Mouse (Mus musculus) liver, embryonic 15.5 days (tissue): ENCODE data around the gene Gm21885. TPM values are rescaled to one million over a fixed set of nuclear protein-coding genes. Genes with fewer than 3 reads are reported as not detected.

Source experiments
- ATAC-seq: fragments of 200-750 bp; cut with Nextera tagmentation; 2 replicates; pipeline ENCODE4 v1.8.0; 2017; ENCODE audit warnings: moderate number of reproducible peaks, mild to moderate bottlenecking, moderate library complexity; ENCODE audit not compliant: insufficient read depth
- H3K27ac ChIP-seq: fragments of 300-500 bp; sonication (generic); replicated peaks from 2 replicates; pipeline ENCODE4 v1.5.1; 2015; ENCODE audit warnings: mild to moderate bottlenecking, inconsistent platforms
- H3K27me3 ChIP-seq: fragments of 300-500 bp; sonication (generic); 2 replicates; pipeline ENCODE4 v1.6.1; 2015; ENCODE audit warnings: mild to moderate bottlenecking, inconsistent platforms
- H3K36me3 ChIP-seq: fragments of 300-500 bp; sonication (generic); replicated peaks from 2 replicates; pipeline ENCODE4 v1.6.1; 2015; ENCODE audit warnings: moderate library complexity, mild to moderate bottlenecking, inconsistent platforms
- H3K4me1 ChIP-seq: fragments of 300-500 bp; sonication (generic); replicated peaks from 2 replicates; pipeline ENCODE4 v1.6.1; 2015; ENCODE audit warnings: inconsistent platforms
- H3K4me2 ChIP-seq: fragments of 300-500 bp; sonication (generic); 2 replicates; pipeline ENCODE4 v1.6.1; 2015; ENCODE audit warnings: moderate library complexity, mild to moderate bottlenecking, inconsistent platforms
- H3K4me3 ChIP-seq: fragments of 300-500 bp; sonication (generic); replicated peaks from 2 replicates; pipeline ENCODE4 v1.5.1; 2015; ENCODE audit warnings: mild to moderate bottlenecking, inconsistent platforms
- H3K9ac ChIP-seq: fragments of 300-500 bp; sonication (generic); 2 replicates; pipeline ENCODE4 v1.6.1; 2015; ENCODE audit warnings: moderate library complexity, mild to moderate bottlenecking, inconsistent platforms
- H3K9me3 ChIP-seq: fragments of 300-500 bp; sonication (generic); replicated peaks from 2 replicates; pipeline ENCODE4 v1.6.1; 2016; ENCODE audit warnings: inconsistent platforms
- WGBS: fragments of 180-500 bp; shearing (Covaris S2); methylation state at CpG from one replicate; pipeline ENCODE4 v1.1.7; 2015; ENCODE audit warnings: mixed read lengths; ENCODE audit not compliant: insufficient replicate concordance; 5-methylcytosine and 5-hydroxymethylcytosine counted together
- polyA plus RNA-seq: library from polyadenylated mRNA; unstranded; fragments of >200 nt; fragmentation: Nextera tagmentation; extraction: Ambion mirVana; gene quantifications from 2 replicates; pipeline ENCODE4 v1.2.1, GENCODE M21; 2015

The Gm21885 gene
- polyA plus RNA-seq, 1 experiment from 2014 or later: not detected

DNA sequence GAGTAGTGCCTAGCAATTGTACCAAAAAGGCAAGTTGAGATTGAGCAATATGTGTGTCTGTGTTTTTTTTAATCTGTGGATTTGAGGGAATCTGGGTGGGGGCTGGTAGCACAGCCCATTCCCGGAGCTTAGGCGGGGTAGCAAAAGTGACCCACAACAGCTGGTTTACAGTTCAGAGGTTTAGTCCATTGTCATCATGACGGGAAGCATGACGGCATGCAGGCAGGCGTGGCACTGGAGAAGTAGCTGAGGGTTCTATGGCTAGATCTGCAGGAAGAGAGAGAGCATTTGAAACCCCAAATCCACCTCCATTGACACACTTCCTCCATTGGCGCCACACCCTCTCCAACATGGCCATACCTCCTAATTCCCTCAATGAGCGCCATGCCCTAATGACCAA lies 11.8 kb upstream of the Gm21885 start:
- Histone ChIP-seq H3K9me3 (no peaks in the 10 kb centered on the region), H3K36me3 (no peaks in the 10 kb centered on the region), H3K4me3 (no peak overlapping the region), H3K27me3 (no peaks in the 10 kb centered on the region), H3K9ac (no peak overlapping the region), H3K4me1 (peaks cover 57% of the 10 kb centered on the region), H3K27ac (no peak overlapping the region), H3K4me2 (no peak overlapping the region)
- 78% methylated on average over 7 of the region's 7 CpGs for WGBS
- no peak for ATAC-seq

DNA sequence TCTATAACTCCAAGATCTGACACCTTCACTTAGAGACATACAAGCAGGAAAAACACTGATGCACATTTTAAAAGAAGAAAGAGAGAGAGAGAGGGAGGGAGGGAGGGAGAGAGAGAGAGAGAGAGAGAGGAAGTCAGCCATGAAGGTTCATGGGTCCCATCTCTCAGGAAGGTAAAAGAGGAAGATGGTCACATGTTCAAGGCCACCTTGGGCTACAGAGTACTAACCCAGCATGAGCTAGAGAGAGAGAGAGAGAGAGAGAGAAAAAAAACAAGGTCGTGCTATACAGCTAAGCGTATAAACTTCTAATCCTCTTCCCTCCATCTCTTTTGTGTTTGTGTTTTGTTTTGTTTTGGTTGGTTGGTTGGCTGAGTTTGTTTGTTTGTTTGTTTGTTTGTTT lies 10.7 kb upstream of the Gm21885 start:
- no peaks in the 10 kb centered on the region for H3K9me3 ChIP-seq
- ATAC-seq: no peak
- H3K4me1 ChIP-seq: peaks cover 57% of the 10 kb centered on the region
- WGBS: 55% methylated on average over 2 of the region's 2 CpGs
- no peaks in the 10 kb centered on the region for H3K36me3 ChIP-seq
- no peaks in the 10 kb centered on the region for H3K27me3 ChIP-seq
- H3K4me2 ChIP-seq: no peak overlapping the region
- H3K9ac ChIP-seq: no peak overlapping the region
- no peak overlapping the region for H3K4me3 ChIP-seq
- no peak overlapping the region for H3K27ac ChIP-seq

DNA sequence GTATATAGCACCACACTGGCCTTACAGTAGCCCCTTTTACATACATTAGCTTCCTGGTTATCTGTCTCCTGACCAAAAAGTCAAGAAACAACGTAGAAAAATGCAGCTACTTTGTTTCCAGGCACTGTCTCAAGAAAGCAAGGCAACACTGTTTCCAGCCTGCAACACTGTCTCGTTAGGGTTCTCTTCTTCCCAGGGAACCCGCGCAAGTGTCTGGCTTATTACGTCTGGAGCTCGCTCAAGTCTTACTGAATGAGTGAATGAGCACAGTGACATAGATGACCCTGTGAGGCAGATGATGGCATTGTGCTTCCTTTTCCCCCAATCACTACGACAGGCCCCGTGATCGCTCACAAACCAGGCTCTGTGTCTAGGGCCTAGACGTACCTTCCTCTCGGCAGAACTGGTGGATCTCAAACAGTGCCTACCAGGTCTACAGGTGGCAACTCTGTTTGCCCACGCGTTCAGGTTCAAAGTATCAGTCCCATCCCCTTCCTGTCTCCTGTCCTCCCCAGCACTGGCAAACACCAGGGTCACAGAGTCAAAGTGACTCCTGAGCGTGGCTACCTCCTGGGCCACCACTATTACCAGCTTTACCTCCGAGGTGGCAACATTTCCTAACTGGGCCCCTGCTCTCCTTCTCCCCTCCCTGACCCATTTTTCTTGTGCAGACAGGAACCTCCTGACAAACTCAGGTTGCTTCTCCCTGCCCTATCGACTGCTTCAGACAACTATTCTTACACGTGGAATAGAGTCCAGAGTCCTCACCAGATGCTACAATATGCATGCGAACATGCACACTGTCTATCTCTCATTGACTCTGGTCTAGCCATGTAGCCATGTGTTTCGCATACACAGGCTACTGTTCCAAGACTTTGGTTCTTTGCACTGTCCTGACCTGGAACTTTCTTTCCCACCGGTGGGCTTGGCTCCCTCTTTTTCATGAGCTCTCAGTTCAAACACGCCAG lies 8.4 kb upstream of the Gm21885 start:
- no peaks in the 10 kb centered on the region for H3K27me3 ChIP-seq
- no peak overlapping the region for H3K9ac ChIP-seq
- 79% methylated on average over 21 of the region's 21 CpGs for WGBS
- no peak overlapping the region for H3K4me2 ChIP-seq
- peaks cover 50% of the 10 kb centered on the region for H3K4me1 ChIP-seq
- no peak overlapping the region for H3K4me3 ChIP-seq
- H3K36me3 ChIP-seq: no peaks in the 10 kb centered on the region
- no peak for ATAC-seq
- no peaks in the 10 kb centered on the region for H3K9me3 ChIP-seq
- H3K27ac ChIP-seq: peak overlapping the region; percentile 60

DNA sequence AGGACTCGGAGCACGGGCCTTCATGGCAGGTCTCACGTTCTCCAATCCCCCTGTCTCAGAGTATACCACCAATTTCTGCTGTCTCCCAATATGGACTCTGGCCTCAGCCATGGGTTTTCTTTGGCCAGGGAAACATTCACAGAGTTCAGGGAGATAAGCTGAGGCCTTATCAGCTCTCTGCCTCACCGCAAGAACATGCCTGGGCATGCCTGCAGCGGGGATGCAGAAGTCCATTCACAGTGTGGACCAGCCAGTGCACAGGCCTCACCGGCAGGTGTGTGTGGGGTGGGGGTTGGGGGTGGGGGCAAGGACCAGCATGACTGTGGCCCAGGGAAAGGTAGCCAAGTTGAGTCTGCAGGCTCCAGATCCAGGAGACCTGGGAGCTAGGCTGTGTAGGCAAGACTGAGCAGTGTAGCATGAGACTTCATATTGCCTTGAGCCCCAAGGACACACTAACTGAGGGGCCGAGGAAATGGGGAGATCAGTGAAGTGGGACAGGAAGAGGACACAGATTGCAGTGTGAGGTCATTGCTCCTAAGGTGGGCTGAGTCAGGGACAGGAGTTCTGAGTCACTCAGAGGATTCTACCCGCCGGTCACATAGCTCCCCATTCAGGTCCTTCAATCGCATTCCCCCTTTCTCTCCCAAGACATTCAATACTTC lies 7.3 kb upstream of the Gm21885 start:
- H3K27me3 ChIP-seq: no peaks in the 10 kb centered on the region

DNA sequence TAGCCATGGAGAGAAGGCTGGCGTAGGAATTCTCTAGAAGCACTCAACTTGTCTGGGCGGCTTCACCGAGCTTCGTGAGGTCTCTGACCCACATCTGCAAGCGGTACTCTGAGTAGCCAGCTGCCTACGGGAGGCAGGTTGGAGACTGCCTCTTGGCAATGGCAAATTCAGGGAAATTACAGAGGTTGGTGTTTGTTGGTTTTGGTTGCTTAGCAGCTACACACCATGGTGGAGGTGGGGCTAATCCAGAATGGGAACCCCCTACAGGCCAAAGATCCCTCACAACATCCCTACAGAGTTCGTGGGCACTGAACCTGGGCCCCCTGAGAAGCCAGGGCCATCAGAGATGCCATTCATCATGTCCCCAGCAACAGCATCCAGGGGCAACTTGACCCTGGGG lies 6.4 kb upstream of the Gm21885 start:
- Histone ChIP-seq H3K27ac (no peak overlapping the region), H3K36me3 (no peaks in the 10 kb centered on the region), H3K4me2 (no peak overlapping the region), H3K27me3 (no peaks in the 10 kb centered on the region), H3K9me3 (no peaks in the 10 kb centered on the region), H3K9ac (no peak overlapping the region), H3K4me1 (peaks cover 51% of the 10 kb centered on the region), H3K4me3 (no peak overlapping the region)
- WGBS: 76% methylated on average over 7 of the region's 7 CpGs
- ATAC-seq: no peak

More for the DNA sequence above, 7.3 kb upstream of the Gm21885 start:
- H3K4me3 ChIP-seq: 0 out of 2 replicates have a peak overlapping the region, but pooled peaks have one; percentile 11
- peaks cover 50% of the 10 kb centered on the region for H3K4me1 ChIP-seq
- H3K9me3 ChIP-seq: no peaks in the 10 kb centered on the region
- peak overlapping the region; percentile 60 for H3K27ac ChIP-seq
- 50% methylated on average over 10 of the region's 10 CpGs for WGBS
- peak overlapping the region; percentile 44 for H3K4me2 ChIP-seq
- H3K9ac ChIP-seq: peak overlapping the region; percentile 23; the same call in 1 of the 2 replicates
- H3K36me3 ChIP-seq: no peaks in the 10 kb centered on the region
- ATAC-seq: peak; percentile 78

DNA sequence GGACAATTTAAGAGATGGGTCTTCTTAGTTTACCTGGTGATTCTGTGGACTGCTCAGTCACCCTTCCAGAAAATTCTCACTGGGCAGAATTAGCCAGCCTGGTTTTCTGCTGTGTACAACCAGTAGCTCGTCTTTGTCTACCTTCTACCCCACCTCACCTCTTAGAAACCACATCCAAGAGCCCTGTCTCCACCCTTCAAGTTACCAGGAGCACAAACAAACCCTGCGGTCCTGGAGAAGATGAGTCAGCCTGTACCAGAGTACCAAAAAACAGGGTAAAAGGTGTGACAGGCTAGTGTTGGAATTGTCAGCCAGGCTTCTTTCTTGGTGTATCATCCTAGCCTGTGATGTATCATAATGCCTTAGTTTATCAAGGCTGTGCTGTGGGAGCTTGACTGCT lies 6.0 kb upstream of the Gm21885 start:
- Histone ChIP-seq H3K9me3 (no peaks in the 10 kb centered on the region), H3K27me3 (no peaks in the 10 kb centered on the region), H3K4me1 (peaks cover 53% of the 10 kb centered on the region), H3K36me3 (no peaks in the 10 kb centered on the region), H3K9ac (no peak overlapping the region), H3K4me2 (no peak overlapping the region), H3K27ac (no peak overlapping the region), H3K4me3 (no peak overlapping the region)
- 76% methylated on average over 2 of the region's 2 CpGs for WGBS
- no peak for ATAC-seq

DNA sequence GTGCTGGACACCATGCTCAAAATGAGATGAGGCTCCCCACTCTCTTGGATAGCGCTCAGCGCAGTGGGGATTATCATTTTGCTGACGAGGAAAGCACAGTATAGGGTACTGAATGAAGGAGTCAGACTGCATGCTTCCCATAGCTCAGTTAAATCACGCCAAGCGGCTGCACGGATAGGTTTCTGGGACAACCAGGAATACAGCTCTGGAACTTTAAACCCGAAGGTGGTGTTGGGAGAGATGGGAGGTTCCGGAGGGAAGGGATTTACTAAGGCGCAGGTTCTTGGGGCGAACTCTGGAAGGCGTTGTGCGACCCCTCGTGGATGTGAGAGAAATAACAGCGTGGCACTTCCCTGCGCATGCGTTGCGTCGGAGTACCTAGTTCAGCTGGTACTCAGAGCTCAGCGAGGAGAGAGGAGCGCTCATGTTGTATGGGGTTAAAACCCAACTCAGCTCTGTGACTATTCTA lies 4.8 kb upstream of the Gm21885 start:
- 10% methylated on average over 20 of the region's 20 CpGs for WGBS
- no peaks in the 10 kb centered on the region for H3K9me3 ChIP-seq
- H3K27me3 ChIP-seq: no peaks in the 10 kb centered on the region
- H3K27ac ChIP-seq: no peak overlapping the region
- ATAC-seq: peak; percentile 42
- peak overlapping the region; percentile 69 for H3K4me2 ChIP-seq
- no peak overlapping the region for H3K9ac ChIP-seq
- peaks cover 65% of the 10 kb centered on the region for H3K4me1 ChIP-seq
- H3K4me3 ChIP-seq: peak overlapping the region; percentile 51
- no peaks in the 10 kb centered on the region for H3K36me3 ChIP-seq

DNA sequence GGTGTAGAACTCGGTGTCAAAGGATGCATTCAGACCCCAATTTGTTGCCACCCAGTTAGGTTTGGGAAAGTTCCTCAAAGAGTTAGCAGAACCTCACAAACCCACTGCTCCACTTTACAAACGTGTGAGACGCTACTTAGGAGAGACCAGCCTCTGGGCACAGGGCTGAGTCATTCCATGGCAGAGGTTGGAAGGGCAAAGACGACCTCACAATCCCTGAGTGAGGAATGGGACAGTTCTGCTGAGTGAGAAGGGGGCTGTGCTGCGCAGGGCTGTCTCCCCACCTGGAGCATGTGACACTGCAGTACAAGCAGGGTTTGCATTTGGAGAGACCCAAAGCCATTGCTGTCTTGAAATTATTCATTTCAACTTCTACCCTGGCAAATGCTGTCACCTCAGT lies 618 bp downstream of the Gm21885 start:
- WGBS: 65% methylated on average over 5 of the region's 5 CpGs
- Histone ChIP-seq H3K4me1 (peaks cover 30% of the 10 kb centered on the region), H3K27me3 (no peaks in the 10 kb centered on the region), H3K9ac (no peak overlapping the region), H3K9me3 (no peaks in the 10 kb centered on the region), H3K4me2 (no peak overlapping the region), H3K4me3 (no peak overlapping the region), H3K36me3 (peaks cover 42% of the 10 kb centered on the region), H3K27ac (no peak overlapping the region)
- ATAC-seq: no peak

DNA sequence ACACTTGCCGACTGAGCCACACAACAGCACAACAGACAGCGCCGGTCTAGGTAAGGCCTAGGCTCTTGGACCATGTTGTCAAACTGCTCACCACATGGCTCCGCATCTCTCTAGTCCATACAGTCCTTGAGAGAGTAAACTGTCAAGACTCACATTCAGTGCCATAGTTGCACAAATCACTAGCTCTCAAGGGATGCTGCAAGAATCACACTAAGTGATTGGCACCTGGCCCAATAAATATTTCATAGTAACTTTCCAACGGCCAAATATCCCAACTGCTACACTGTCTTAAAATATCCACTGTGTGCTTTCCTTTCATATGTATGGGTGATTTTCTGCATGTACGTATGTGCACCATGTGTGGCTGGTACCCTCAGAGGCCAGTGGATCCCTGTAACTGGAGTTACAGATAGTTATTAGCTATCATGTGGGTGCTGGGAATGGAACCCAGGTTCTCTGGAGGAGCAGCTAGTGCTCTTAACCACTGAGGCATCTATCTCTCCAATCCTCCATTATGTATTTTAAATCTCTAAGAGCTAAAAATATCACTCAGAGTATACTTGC lies 1.9 kb downstream of the Gm21885 start:
- H3K4me3 ChIP-seq: no peak overlapping the region
- H3K27me3 ChIP-seq: no peaks in the 10 kb centered on the region
- H3K4me1 ChIP-seq: peaks cover 27% of the 10 kb centered on the region
- 87% methylated on average over 6 of the region's 6 CpGs for WGBS
- H3K9ac ChIP-seq: no peak overlapping the region
- no peaks in the 10 kb centered on the region for H3K9me3 ChIP-seq
- peaks cover 56% of the 10 kb centered on the region for H3K36me3 ChIP-seq
- no peak overlapping the region for H3K4me2 ChIP-seq
- no peak overlapping the region for H3K27ac ChIP-seq
- no peak for ATAC-seq

DNA sequence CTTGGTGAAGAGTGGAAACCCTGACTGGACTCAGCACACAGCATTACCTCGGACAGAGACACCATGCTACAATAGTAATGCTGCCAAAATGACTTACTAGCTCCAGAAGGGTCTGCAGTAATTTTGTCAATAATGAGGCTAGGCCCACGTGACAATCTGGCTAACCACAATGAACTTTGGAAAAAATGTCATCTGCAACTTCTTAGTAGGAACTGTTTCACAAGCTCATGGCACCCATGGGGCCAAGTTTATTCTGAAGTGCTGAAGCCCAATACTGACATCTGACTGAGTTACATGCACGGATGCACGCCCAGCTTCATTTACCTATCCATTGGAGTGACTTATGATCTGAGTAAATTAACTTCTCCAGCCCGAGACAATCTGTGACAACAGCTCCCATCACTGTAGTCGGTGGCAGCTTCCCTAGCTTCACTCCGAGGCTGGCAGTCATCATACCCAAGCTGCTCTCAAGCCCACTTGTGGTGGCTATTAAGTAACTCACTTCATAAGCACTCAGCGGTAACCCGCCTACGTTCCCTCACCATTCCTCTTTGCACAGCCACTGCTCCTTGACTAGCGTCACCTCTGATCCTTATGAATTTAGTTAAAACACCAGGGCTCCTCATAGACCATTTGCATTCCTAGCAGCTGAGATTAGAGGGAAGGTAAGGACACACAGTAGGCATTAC lies 4.4 kb downstream of the Gm21885 start:
- WGBS: 85% methylated on average over 11 of the region's 11 CpGs
- Histone ChIP-seq H3K4me1 (peaks cover 41% of the 10 kb centered on the region), H3K4me2 (no peak overlapping the region), H3K9me3 (no peaks in the 10 kb centered on the region), H3K9ac (no peak overlapping the region), H3K36me3 (peaks cover 77% of the 10 kb centered on the region), H3K4me3 (no peak overlapping the region), H3K27ac (no peak overlapping the region), H3K27me3 (no peaks in the 10 kb centered on the region)
- ATAC-seq: no peak
